Mouse (Mus musculus) layer of hippocampus, adult 11-12 months (tissue): ENCODE data around the gene Eps8l3.
"Not testable (repeated sequence)": the region's sequence is repeated elsewhere in the genome, so short reads cannot be mapped to it uniquely, and the experiment has no call there.

Experiments used
- DNase-seq: peaks from one replicate; pipeline ENCODE4 v3.0.0; 2022; ENCODE audit warnings: low spot score

Eps8l3 gene

GRCm38 (mm10) chr3:107853232-107854181 lies 23.5 kb upstream of the Eps8l3 start:
- no peak for DNase-seq

- no peak for DNase-seq
These were observed 21.7 kb upstream of the Eps8l3 start for GRCm38 (mm10) chr3:107855368-107855767.

- DNase-seq: no peak
These were observed 19.4 kb upstream of the Eps8l3 start for GRCm38 (mm10) chr3:107857646-107858045.

GRCm38 (mm10) chr3:107861483-107861882 lies 15.5 kb upstream of the Eps8l3 start:
- not testable (repeated sequence) for DNase-seq

- no peak for DNase-seq
These were observed 14.6 kb upstream of the Eps8l3 start for GRCm38 (mm10) chr3:107862471-107862870.

- DNase-seq: no peak
These were observed 13.6 kb upstream of the Eps8l3 start for GRCm38 (mm10) chr3:107863471-107863870.

GRCm38 (mm10) chr3:107863898-107864603 lies 13.0 kb upstream of the Eps8l3 start:
- DNase-seq: peak; percentile 97

GRCm38 (mm10) chr3:107865364-107866091 lies 11.5 kb upstream of the Eps8l3 start:
- no peak for DNase-seq

- DNase-seq: peak; percentile 92
These were observed 9.9 kb upstream of the Eps8l3 start for GRCm38 (mm10) chr3:107867086-107867485.

GRCm38 (mm10) chr3:107868452-107868851 lies 8.6 kb upstream of the Eps8l3 start:
- no peak for DNase-seq

- no peak for DNase-seq
These were observed 7.9 kb upstream of the Eps8l3 start for GRCm38 (mm10) chr3:107869097-107869496.

GRCm38 (mm10) chr3:107869925-107870324 lies 7.1 kb upstream of the Eps8l3 start:
- DNase-seq: no peak

GRCm38 (mm10) chr3:107873335-107874251 lies 3.4 kb upstream of the Eps8l3 start:
- no peak for DNase-seq

- no peak for DNase-seq
These were observed 1.8 kb upstream of the Eps8l3 start for GRCm38 (mm10) chr3:107875231-107875630.

GRCm38 (mm10) chr3:107877747-107878736 lies 1.0 kb downstream of the Eps8l3 start:
- no peak for DNase-seq

- peak; percentile 83 for DNase-seq
These were observed 10.9 kb downstream of the Eps8l3 start for GRCm38 (mm10) chr3:107887674-107888495.

GRCm38 (mm10) chr3:107889236-107889635 lies 12.2 kb downstream of the Eps8l3 start:
- DNase-seq: not testable (repeated sequence)

- DNase-seq: no peak
These were observed 18.2 kb downstream of the Eps8l3 start for GRCm38 (mm10) chr3:107895194-107895719.
